Mouse (Mus musculus) ES-E14 (cell line): ENCODE data around the gene Plpp3. TPM values are rescaled to one million over a fixed set of nuclear protein-coding genes. Genes with fewer than 3 reads are reported as not detected.

Experiments used
- DNase-seq: peaks from one replicate; pipeline ENCODE4 v3.0.0-alpha.2; 2013; ENCODE audit warnings: low read depth, low spot score
- H3K27ac ChIP-seq: 2 replicates; pipeline ENCODE4 v1.5.1; 2012; ENCODE audit warnings: low read depth, mild to moderate bottlenecking, low read length, moderate library complexity, mixed read lengths; ENCODE audit not compliant: poor library complexity, insufficient read depth, severe bottlenecking
- H3K36me3 ChIP-seq: 2 replicates; pipeline ENCODE4 v1.6.1; 2012; ENCODE audit warnings: mild to moderate bottlenecking, low read length, moderate library complexity, mixed read lengths; ENCODE audit not compliant: control insufficient read depth, poor library complexity, insufficient read depth, severe bottlenecking
- H3K4me1 ChIP-seq, 2 experiments: fragments of 150-350 bp in 1 of 2; sonication (generic) in 1 of 2; 2 replicates each; pipeline ENCODE4 v1.6.1; 2012; ENCODE audit warnings: low read length in 2 of 2, mild to moderate bottlenecking in 1 of 2, mixed read lengths in 1 of 2; ENCODE audit not compliant: control insufficient read depth in 2 of 2, insufficient read depth in 2 of 2, poor library complexity in 1 of 2
- H3K4me3 ChIP-seq, 2 experiments: fragments of 150-350 bp in 1 of 2; sonication (generic) in 1 of 2; 2 replicates each; pipeline ENCODE4 v1.5.1; 2012; ENCODE audit warnings: low read length in 2 of 2, low read depth in 1 of 2, mild to moderate bottlenecking in 1 of 2, mixed read lengths in 1 of 2; ENCODE audit not compliant: insufficient read depth in 1 of 2, poor library complexity in 1 of 2, severe bottlenecking in 1 of 2
- H3K9ac ChIP-seq: 2 replicates; pipeline ENCODE4 v1.6.1; 2012; ENCODE audit warnings: low read depth, mild to moderate bottlenecking, low read length, mixed read lengths; ENCODE audit not compliant: poor library complexity, insufficient read depth, severe bottlenecking
- H3K9me3 ChIP-seq: fragments of 150-350 bp; sonication (generic); 2 replicates; pipeline ENCODE4 v1.6.1; 2012; ENCODE audit warnings: low read depth, mild to moderate bottlenecking, low read length; ENCODE audit not compliant: control insufficient read depth, insufficient read depth
- CHD2 ChIP-seq: IDR thresholded peaks from 2 replicates; pipeline ENCODE4 v1.6.1; 2014; ENCODE audit warnings: mild to moderate bottlenecking, low read depth, low read length, inconsistent platforms
- HCFC1 ChIP-seq: IDR thresholded peaks from 2 replicates; pipeline ENCODE4 v1.6.1; 2012; ENCODE audit warnings: low read length, inconsistent platforms, borderline replicate concordance; ENCODE audit not compliant: insufficient read depth
- MAFK ChIP-seq: IDR thresholded peaks from 2 replicates; pipeline ENCODE4 v1.6.1; 2014; ENCODE audit warnings: mild to moderate bottlenecking, low read depth, low read length, inconsistent platforms; ENCODE audit not compliant: insufficient read depth
- ZC3H11A ChIP-seq: IDR thresholded peaks from 2 replicates; pipeline ENCODE4 v1.6.1; 2012; ENCODE audit warnings: low read depth, mild to moderate bottlenecking, inconsistent platforms, low read length, borderline replicate concordance
- ZNF384 ChIP-seq: IDR thresholded peaks from 2 replicates; pipeline ENCODE4 v1.6.1; 2012; ENCODE audit warnings: low read depth, low read length, inconsistent platforms
- in situ Hi-C, 2 experiments: fragments of 600-800 bp; cut with MboI; formaldehyde crosslinking; loops; one replicate each; pipeline ENCODE4 v1.15.1; 2025; ENCODE audit warnings: low sequenced_read_pairs in 2 of 2, inconsistent platforms in 1 of 2; ENCODE audit not compliant: unreplicated experiment in 2 of 2
- total RNA-seq: library from RNA; depleted of rRNA; stranded (reverse); fragments of 300-350 nt; gene quantifications from 2 replicates; pipeline ENCODE4 v1.2.3, GENCODE M21; 2012

Gene Plpp3
- total RNA-seq, 1 experiment: 11.8 TPM

DNA sequence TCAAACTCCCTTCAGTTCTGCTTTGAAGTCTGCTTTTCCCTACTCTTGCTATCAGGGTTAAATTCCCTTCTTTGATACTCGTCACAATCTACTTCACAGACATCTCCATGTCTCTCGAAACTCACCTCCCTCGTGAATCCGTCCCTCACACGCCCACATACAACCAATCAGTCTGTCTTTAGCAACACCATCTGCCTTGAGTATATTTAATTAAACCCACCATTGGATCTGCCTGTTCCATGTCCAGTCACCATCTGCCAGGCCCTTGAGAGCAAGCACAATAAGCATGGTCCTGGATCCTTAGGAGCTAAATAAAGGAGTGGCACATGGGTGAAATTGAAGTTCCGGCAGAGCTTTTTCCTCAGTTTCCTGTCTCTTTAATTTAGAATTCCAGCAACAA lies 36.1 kb upstream of the Plpp3 start:
- no peak for TF ChIP-seq ZC3H11A
- no peak for TF ChIP-seq CHD2
- TF ChIP-seq ZNF384: no peak
- TF ChIP-seq MAFK: no peak
- TF ChIP-seq HCFC1: no peak
- in situ Hi-C loops: no loop called here
- Histone ChIP-seq H3K36me3 (no peaks in the 10 kb centered on the region), H3K27ac (no peak overlapping the region), H3K4me1 (no peaks in the 10 kb centered on the region), H3K9me3 (no peaks in the 10 kb centered on the region), H3K4me3 (no peak overlapping the region), H3K9ac (no peak overlapping the region)
- no peak for DNase-seq

DNA sequence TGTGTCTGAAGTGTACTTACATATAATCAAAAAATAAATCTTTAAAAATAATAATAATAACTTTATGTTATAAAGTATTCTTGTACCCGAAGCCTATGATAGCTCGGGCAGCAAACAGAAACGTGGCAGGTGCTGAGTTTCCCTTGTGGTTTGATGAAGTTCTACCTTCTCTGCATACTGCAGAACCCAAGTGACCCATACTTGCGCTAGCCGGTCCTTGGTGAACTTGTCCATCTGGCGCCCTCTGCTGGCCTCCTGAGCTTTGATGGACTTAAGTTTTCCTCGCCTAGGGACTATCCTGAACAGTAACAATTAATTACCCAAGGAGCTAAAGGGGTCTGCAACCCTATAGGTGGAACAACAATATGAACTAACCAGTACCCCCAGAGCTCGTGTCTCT lies 34.7 kb upstream of the Plpp3 start:
- Histone ChIP-seq H3K9ac (no peak overlapping the region), H3K36me3 (no peaks in the 10 kb centered on the region), H3K4me3 (no peak overlapping the region), H3K4me1 (no peaks in the 10 kb centered on the region), H3K9me3 (no peaks in the 10 kb centered on the region), H3K27ac (no peak overlapping the region)
- DNase-seq: peak; percentile 65
- TF ChIP-seq ZC3H11A (peak; percentile 32; the same call in 1 of the 2 replicates), HCFC1 (no peak)
- in situ Hi-C loops: no loop called here

DNA sequence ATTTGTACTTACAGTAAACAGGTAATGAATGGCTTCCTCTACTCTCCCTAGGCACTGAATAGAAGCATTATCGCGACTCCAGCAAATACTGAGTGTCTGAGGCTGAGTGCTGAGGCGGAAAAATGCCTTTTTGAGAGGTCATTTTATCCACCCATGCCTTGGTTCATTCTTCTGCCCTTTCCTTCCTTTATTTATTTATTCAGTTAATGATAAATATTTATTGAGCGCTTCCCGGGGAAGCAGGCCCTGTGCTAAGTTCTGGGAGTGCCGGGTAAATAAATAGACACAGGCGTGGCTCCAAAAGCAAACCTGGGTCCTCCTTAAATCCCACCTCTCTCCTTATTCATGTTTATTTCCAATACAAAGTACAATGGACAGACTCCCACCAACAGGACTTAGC lies 27.9 kb upstream of the Plpp3 start:
- no peak for TF ChIP-seq ZC3H11A
- no peak for TF ChIP-seq ZNF384
- H3K4me3 ChIP-seq: no peak overlapping the region
- H3K9ac ChIP-seq: no peak overlapping the region
- no peaks in the 10 kb centered on the region for H3K9me3 ChIP-seq
- no peaks in the 10 kb centered on the region for H3K36me3 ChIP-seq
- DNase-seq: no peak
- in situ Hi-C loops: loop anchor here in 1 of 2 experiments (25.0 kb wide), 1 partner anchor 783 kb away; no protein-coding TSS in a partner anchor
- H3K4me1 ChIP-seq: no peaks in the 10 kb centered on the region
- no peak overlapping the region for H3K27ac ChIP-seq

DNA sequence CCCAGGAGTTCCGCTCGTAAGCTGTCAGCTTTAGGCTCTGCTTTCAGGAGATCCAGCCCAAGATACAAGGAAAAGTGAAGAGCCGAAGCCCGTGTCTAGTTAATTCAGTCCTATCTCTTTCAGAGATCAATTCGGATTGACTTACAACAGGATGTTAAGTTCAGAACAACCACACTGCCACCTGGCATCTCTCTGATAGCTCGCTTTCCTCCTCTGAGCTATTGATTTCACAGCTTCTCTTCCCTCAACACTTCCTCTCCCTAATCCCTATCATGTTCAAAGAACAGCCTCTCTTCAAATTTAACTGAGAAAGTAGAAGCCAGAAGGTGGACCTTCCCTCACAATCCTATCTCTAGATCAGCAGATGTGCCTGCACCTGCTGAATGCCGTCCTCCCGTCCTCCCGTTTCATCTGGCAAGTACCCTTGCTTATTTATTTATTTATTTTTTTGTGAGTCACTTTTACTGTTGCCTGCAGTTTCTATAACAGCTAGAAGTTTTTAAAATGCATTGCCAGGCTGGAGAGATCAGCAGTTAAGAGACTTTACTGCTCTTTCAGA lies 25.3 kb upstream of the Plpp3 start:
- H3K9me3 ChIP-seq: no peaks in the 10 kb centered on the region
- H3K4me1 ChIP-seq: no peaks in the 10 kb centered on the region
- no peak overlapping the region for H3K9ac ChIP-seq
- no peak overlapping the region for H3K4me3 ChIP-seq
- H3K36me3 ChIP-seq: no peaks in the 10 kb centered on the region
- no peak overlapping the region for H3K27ac ChIP-seq
- in situ Hi-C loops: loop anchor here in 1 of 2 experiments (25.0 kb wide), 1 partner anchor 780 kb away; no protein-coding TSS in a partner anchor
- no peak for DNase-seq
- TF ChIP-seq ZC3H11A (no peak), MAFK (no peak), HCFC1 (no peak), ZNF384 (no peak), CHD2 (no peak)

DNA sequence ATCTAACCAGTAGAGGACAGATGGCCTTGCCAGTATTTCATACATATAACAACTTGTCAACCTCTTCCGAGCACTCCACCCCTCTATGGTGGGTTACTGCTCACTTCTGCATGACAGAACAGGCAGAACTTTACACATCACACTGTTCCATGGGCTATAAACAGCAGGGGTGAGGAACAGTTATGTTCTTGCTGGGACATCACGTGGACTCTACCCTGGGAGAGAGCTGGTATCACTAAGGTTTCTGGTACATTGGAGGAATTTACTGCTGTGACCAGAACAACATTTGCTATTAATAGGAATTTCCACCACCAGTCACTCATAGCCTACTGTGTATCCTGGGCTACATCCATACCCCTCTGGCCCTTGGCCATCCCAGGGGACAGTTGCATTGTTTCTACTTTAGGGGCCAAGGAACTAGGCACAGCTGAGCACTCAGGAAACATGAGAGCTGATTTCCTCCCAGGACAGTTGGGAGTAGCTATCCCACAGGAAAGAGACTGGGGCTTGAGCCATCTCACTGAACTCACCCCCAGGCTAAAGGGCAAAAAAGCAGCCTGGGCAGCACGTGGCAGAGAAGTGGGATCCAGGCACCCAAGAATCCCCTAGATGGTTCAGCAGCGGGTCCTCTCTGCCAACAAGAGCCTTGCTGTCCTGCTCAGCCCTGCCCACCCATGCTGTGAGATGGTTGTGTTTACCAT lies 23.6 kb upstream of the Plpp3 start:
- H3K36me3 ChIP-seq: no peaks in the 10 kb centered on the region
- TF ChIP-seq ZC3H11A (no peak), CHD2 (no peak), MAFK (no peak), HCFC1 (no peak), ZNF384 (no peak)
- in situ Hi-C loops: loop anchor here in 1 of 2 experiments (25.0 kb wide), 1 partner anchor 779 kb away; no protein-coding TSS in a partner anchor
- no peak overlapping the region for H3K27ac ChIP-seq
- no peak for DNase-seq
- no peak overlapping the region for H3K4me3 ChIP-seq
- H3K4me1 ChIP-seq: no peaks in the 10 kb centered on the region
- no peaks in the 10 kb centered on the region for H3K9me3 ChIP-seq
- no peak overlapping the region for H3K9ac ChIP-seq
